Mouse (Mus musculus): ENCODE measurements around the gene Kcnk2. TPM values are rescaled to one million over a fixed set of nuclear protein-coding genes. Genes with fewer than 3 reads are reported as not detected.
"Not testable (repeated sequence)": the region's sequence is repeated elsewhere in the genome, so short reads cannot be mapped to it uniquely, and the experiment has no call there.

Kcnk2 gene
- polyA plus RNA-seq, 1 experiment: 15.0 TPM

- DNase-seq: peak; percentile 21
- 16% methylated on average over 2 of the region's 2 CpGs for WGBS
- H3K4me3 ChIP-seq (replicated peaks; ENCODE audit: extremely low read depth, low read depth, low read length): no peak overlapping the region
- TF ChIP-seq POLR2A (IDR thresholded peaks at IDR 0.05; ENCODE audit: borderline replicate concordance, extremely low read depth, low read depth, low read length) (no peak), CTCF (IDR thresholded peaks at IDR 0.05; ENCODE audit: insufficient read depth, low read length) (no peak)
- peaks cover 3% of the 10 kb centered on the region; the same call in 1 of the 2 replicates for H3K4me1 ChIP-seq (ENCODE audit: control insufficient read depth, insufficient read depth, low read length)
Observed at GRCm38 (mm10) chr1:189310145-189310544, 91.9 kb downstream of the Kcnk2 start.

- no peak overlapping the region for H3K4me3 ChIP-seq (replicated peaks; ENCODE audit: extremely low read depth, low read depth, low read length)
- H3K4me1 ChIP-seq (ENCODE audit: control insufficient read depth, insufficient read depth, low read length): peaks cover under 1% of the 10 kb centered on the region; the same call in 1 of the 2 replicates
- TF ChIP-seq POLR2A (IDR thresholded peaks at IDR 0.05; ENCODE audit: borderline replicate concordance, extremely low read depth, low read depth, low read length) (no peak), CTCF (IDR thresholded peaks at IDR 0.05; ENCODE audit: insufficient read depth, low read length) (no peak)
- 71% methylated on average over 8 of the region's 8 CpGs for WGBS
- no peak for DNase-seq
Observed at GRCm38 (mm10) chr1:189304988-189305522, 97.0 kb downstream of the Kcnk2 start.

- H3K4me3 ChIP-seq (replicated peaks; ENCODE audit: extremely low read depth, low read depth, low read length): no peak overlapping the region
- TF ChIP-seq POLR2A (IDR thresholded peaks at IDR 0.05; ENCODE audit: borderline replicate concordance, extremely low read depth, low read depth, low read length): no peak
- TF ChIP-seq CTCF (IDR thresholded peaks at IDR 0.05; ENCODE audit: insufficient read depth, low read length): no peak
- WGBS: 75% methylated on average over 3 of the region's 3 CpGs
- DNase-seq: no peak
- no peaks in the 10 kb centered on the region; the same call in 1 of the 2 replicates for H3K4me1 ChIP-seq (ENCODE audit: control insufficient read depth, insufficient read depth, low read length)
Observed at GRCm38 (mm10) chr1:189303001-189303400, 99.1 kb downstream of the Kcnk2 start.

GRCm38 (mm10) chr1:189293679-189294406 is 108.2 kb downstream of the Kcnk2 start:
- no peak for TF ChIP-seq CTCF (IDR thresholded peaks at IDR 0.05; ENCODE audit: insufficient read depth, low read length)
- Histone ChIP-seq H3K4me3 (replicated peaks; ENCODE audit: extremely low read depth, low read depth, low read length) (no peak overlapping the region), H3K4me1 (ENCODE audit: control insufficient read depth, insufficient read depth, low read length) (no peaks in the 10 kb centered on the region)
- 83% methylated on average over 12 of the region's 12 CpGs for WGBS
- DNase-seq: no peak

GRCm38 (mm10) chr1:189290885-189291284 is 111.2 kb downstream of the Kcnk2 start:
- WGBS: 59% methylated on average over 3 of the region's 3 CpGs
- TF ChIP-seq POLR2A (IDR thresholded peaks at IDR 0.05; ENCODE audit: borderline replicate concordance, extremely low read depth, low read depth, low read length) (no peak), CTCF (IDR thresholded peaks at IDR 0.05; ENCODE audit: insufficient read depth, low read length) (no peak)
- DNase-seq: no peak
- Histone ChIP-seq H3K4me3 (replicated peaks; ENCODE audit: extremely low read depth, low read depth, low read length) (no peak overlapping the region), H3K4me1 (ENCODE audit: control insufficient read depth, insufficient read depth, low read length) (no peaks in the 10 kb centered on the region)

GRCm38 (mm10) chr1:189288948-189289347 is 113.1 kb downstream of the Kcnk2 start:
- TF ChIP-seq CTCF (IDR thresholded peaks at IDR 0.05; ENCODE audit: insufficient read depth, low read length) (no peak), POLR2A (IDR thresholded peaks at IDR 0.05; ENCODE audit: borderline replicate concordance, extremely low read depth, low read depth, low read length) (no peak)
- Histone ChIP-seq H3K4me1 (ENCODE audit: control insufficient read depth, insufficient read depth, low read length) (no peaks in the 10 kb centered on the region), H3K4me3 (replicated peaks; ENCODE audit: extremely low read depth, low read depth, low read length) (no peak overlapping the region)
- no peak for DNase-seq
- WGBS: 75% methylated on average over 8 of the region's 8 CpGs

- Histone ChIP-seq H3K4me3 (replicated peaks; ENCODE audit: extremely low read depth, low read depth, low read length) (no peak overlapping the region), H3K4me1 (ENCODE audit: control insufficient read depth, insufficient read depth, low read length) (no peaks in the 10 kb centered on the region)
- whole genome bisulfite sequencing: 71% methylated on average over 2 of the region's 2 CpGs
- no peak for DNase-seq
- TF ChIP-seq POLR2A (IDR thresholded peaks at IDR 0.05; ENCODE audit: borderline replicate concordance, extremely low read depth, low read depth, low read length) (no peak), CTCF (IDR thresholded peaks at IDR 0.05; ENCODE audit: insufficient read depth, low read length) (no peak)
Observed at GRCm38 (mm10) chr1:189272281-189272680, 129.8 kb downstream of the Kcnk2 start.

GRCm38 (mm10) chr1:189253631-189254030 is 148.4 kb downstream of the Kcnk2 start:
- TF ChIP-seq CTCF (IDR thresholded peaks at IDR 0.05; ENCODE audit: insufficient read depth, low read length) (no peak), POLR2A (IDR thresholded peaks at IDR 0.05; ENCODE audit: borderline replicate concordance, extremely low read depth, low read depth, low read length) (no peak)
- no peak overlapping the region for H3K4me3 ChIP-seq (replicated peaks; ENCODE audit: extremely low read depth, low read depth, low read length)
- DNase-seq: no peak
- H3K4me1 ChIP-seq (ENCODE audit: control insufficient read depth, insufficient read depth, low read length): no peaks in the 10 kb centered on the region

- Histone ChIP-seq H3K4me1 (ENCODE audit: control insufficient read depth, insufficient read depth, low read length) (no peaks in the 10 kb centered on the region), H3K4me3 (replicated peaks; ENCODE audit: extremely low read depth, low read depth, low read length) (no peak overlapping the region)
- no peak for TF ChIP-seq POLR2A (IDR thresholded peaks at IDR 0.05; ENCODE audit: borderline replicate concordance, extremely low read depth, low read depth, low read length)
- TF ChIP-seq CTCF (IDR thresholded peaks at IDR 0.05; ENCODE audit: insufficient read depth, low read length): 0 out of 2 replicates have a peak, but pooled peaks have one; percentile 19
- 64% methylated on average over 3 of the region's 3 CpGs for WGBS
- DNase-seq: no peak
Observed at GRCm38 (mm10) chr1:189253207-189253606, 148.9 kb downstream of the Kcnk2 start.

- H3K4me3 ChIP-seq (replicated peaks; ENCODE audit: extremely low read depth, low read depth, low read length); DNase-seq; H3K4me1 ChIP-seq (ENCODE audit: control insufficient read depth, insufficient read depth, low read length): not testable (repeated sequence)
- 86% methylated on average over 2 of the region's 2 CpGs for WGBS
Observed at GRCm38 (mm10) chr1:189243206-189243605, 158.9 kb downstream of the Kcnk2 start.
